Mouse (Mus musculus) layer of hippocampus, adult 9-10 months (tissue): ENCODE measurements around the gene Ghitm.
A peak's percentile ranks its signal among the peaks of the same experiment; 100 is the strongest.
"Not testable (repeated sequence)": the region's sequence is repeated elsewhere in the genome, so short reads cannot be mapped to it uniquely, and the experiment has no call there.

ENCODE experiments used
- DNase-seq: peaks from one replicate; pipeline ENCODE4 v3.0.0; 2022; ENCODE audit warnings: low spot score

The Ghitm gene

GRCm38 (mm10) chr14:37135127-37135593 lies at the start of gene Ghitm:
Ghitm (minus strand) TSS chr14:37135272.
- peak; percentile 98 for DNase-seq

- no peak for DNase-seq
These were observed 49.8 kb upstream of the Ghitm start for GRCm38 (mm10) chr14:37184871-37185270.

GRCm38 (mm10) chr14:37174484-37174883 lies 39.4 kb upstream of the Ghitm start:
- DNase-seq, result no peak

- DNase-seq, result no peak
These were observed 30.3 kb upstream of the Ghitm start for GRCm38 (mm10) chr14:37165266-37165926.

- DNase-seq, result no peak
These were observed 29.4 kb upstream of the Ghitm start for GRCm38 (mm10) chr14:37164392-37165032.

GRCm38 (mm10) chr14:37163277-37163956 lies 28.3 kb upstream of the Ghitm start:
- no peak for DNase-seq

GRCm38 (mm10) chr14:37154391-37154790 lies 19.3 kb upstream of the Ghitm start:
- no peak for DNase-seq

- no peak for DNase-seq
These were observed 4.1 kb upstream of the Ghitm start for GRCm38 (mm10) chr14:37139051-37139710.

- not testable (repeated sequence) for DNase-seq
These were observed 2.5 kb upstream of the Ghitm start for GRCm38 (mm10) chr14:37137596-37137995.

- no peak for DNase-seq
These were observed 1.0 kb upstream of the Ghitm start for GRCm38 (mm10) chr14:37136110-37136509.

GRCm38 (mm10) chr14:37135671-37136070 lies 599 bp upstream of the Ghitm start:
- no peak for DNase-seq

GRCm38 (mm10) chr14:37134304-37135126 lies 557 bp downstream of the Ghitm start:
- no peak for DNase-seq

- DNase-seq, result no peak
These were observed 7.4 kb downstream of the Ghitm start for GRCm38 (mm10) chr14:37127652-37128051.

GRCm38 (mm10) chr14:37119233-37119632 lies 15.8 kb downstream of the Ghitm start:
- DNase-seq, result no peak

GRCm38 (mm10) chr14:37113922-37114321 lies 21.1 kb downstream of the Ghitm start, which contains the start of gene 2610528A11Rik:
2610528A11Rik (minus strand) TSS chr14:37114022.
- DNase-seq, result no peak

- DNase-seq, result no peak
These were observed 22.1 kb downstream of the Ghitm start for GRCm38 (mm10) chr14:37112931-37113330.

GRCm38 (mm10) chr14:37111371-37111770 lies 23.7 kb downstream of the Ghitm start:
- DNase-seq, result no peak

- DNase-seq, result no peak
These were observed 24.6 kb downstream of the Ghitm start for GRCm38 (mm10) chr14:37110456-37110855.

- no peak for DNase-seq
These were observed 25.1 kb downstream of the Ghitm start for GRCm38 (mm10) chr14:37109975-37110374.

- DNase-seq, result no peak
These were observed 25.6 kb downstream of the Ghitm start for GRCm38 (mm10) chr14:37109460-37109859.

- no peak for DNase-seq
These were observed 29.2 kb downstream of the Ghitm start for GRCm38 (mm10) chr14:37105846-37106245.

GRCm38 (mm10) chr14:37104747-37105146 lies 30.3 kb downstream of the Ghitm start:
- no peak for DNase-seq
